Mouse (Mus musculus): Measurements from ENCODE around the gene Calhm4.
A peak's percentile ranks its signal among the peaks of the same experiment; 100 is the strongest.

The Calhm4 gene

DNA sequence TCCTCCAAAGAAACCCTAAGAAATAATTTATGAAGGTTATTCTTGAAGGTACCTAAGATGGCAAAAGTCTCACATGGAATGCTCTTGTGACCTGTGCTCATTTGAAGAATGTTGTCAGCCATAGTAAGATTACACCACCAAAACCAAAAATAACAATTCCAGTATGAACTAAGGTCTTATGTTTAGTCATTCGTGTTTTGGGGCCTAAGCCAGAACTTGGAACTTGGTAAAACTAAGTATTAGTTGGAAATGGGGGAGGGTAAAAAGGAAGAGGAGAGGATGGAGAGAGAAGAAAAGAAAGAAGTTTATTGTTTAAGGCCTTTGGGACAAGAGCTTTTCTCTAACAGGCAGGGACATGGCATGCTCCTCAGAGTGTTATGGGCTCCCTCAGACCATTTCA, 25.5 kb upstream of the Calhm4 start:
- H3K4me1 ChIP-seq (replicated peaks; ENCODE audit: low read depth, low read length): peaks cover 9% of the 10 kb centered on the region
- no peaks in the 10 kb centered on the region for H3K27me3 ChIP-seq (ENCODE audit: insufficient read depth, low read length)
- H3K9me3 ChIP-seq (ENCODE audit: low read length): no peaks in the 10 kb centered on the region
- TF ChIP-seq NANOG (IDR thresholded peaks at IDR 0.05; ENCODE audit: borderline replicate concordance, low read length) (no peak), POU5F1 (IDR thresholded peaks at IDR 0.05; ENCODE audit: borderline replicate concordance, low read length) (no peak), CTCF (conservative IDR thresholded peaks at IDR 0.05; ENCODE audit: low read length) (no peak)
- H3K4me3 ChIP-seq (replicated peaks; ENCODE audit: low read length): no peak overlapping the region
- H3K36me3 ChIP-seq (ENCODE audit: insufficient read depth, low read length): no peaks in the 10 kb centered on the region

- no peak overlapping the region for H3K4me3 ChIP-seq (replicated peaks; ENCODE audit: low read length)
- no peaks in the 10 kb centered on the region for H3K9me3 ChIP-seq (ENCODE audit: low read length)
- no peaks in the 10 kb centered on the region for H3K27me3 ChIP-seq (ENCODE audit: insufficient read depth, low read length)
- no peaks in the 10 kb centered on the region for H3K36me3 ChIP-seq (ENCODE audit: insufficient read depth, low read length)
- TF ChIP-seq CTCF (conservative IDR thresholded peaks at IDR 0.05; ENCODE audit: low read length) (no peak), NANOG (IDR thresholded peaks at IDR 0.05; ENCODE audit: borderline replicate concordance, low read length) (no peak), POU5F1 (IDR thresholded peaks at IDR 0.05; ENCODE audit: borderline replicate concordance, low read length) (no peak)
- peaks cover 9% of the 10 kb centered on the region for H3K4me1 ChIP-seq (replicated peaks; ENCODE audit: low read depth, low read length)
Measured at GRCm38 (mm10) chr10:34066591-34066990, 22.5 kb upstream of the Calhm4 start.

- H3K27me3 ChIP-seq (ENCODE audit: insufficient read depth, low read length): no peaks in the 10 kb centered on the region
- TF ChIP-seq CTCF (conservative IDR thresholded peaks at IDR 0.05; ENCODE audit: low read length) (no peak), POU5F1 (IDR thresholded peaks at IDR 0.05; ENCODE audit: borderline replicate concordance, low read length) (no peak), NANOG (IDR thresholded peaks at IDR 0.05; ENCODE audit: borderline replicate concordance, low read length) (no peak)
- no peaks in the 10 kb centered on the region for H3K4me1 ChIP-seq (replicated peaks; ENCODE audit: low read depth, low read length)
- no peak overlapping the region for H3K4me3 ChIP-seq (replicated peaks; ENCODE audit: low read length)
- no peaks in the 10 kb centered on the region for H3K9me3 ChIP-seq (ENCODE audit: low read length)
- no peaks in the 10 kb centered on the region for H3K36me3 ChIP-seq (ENCODE audit: insufficient read depth, low read length)
Measured at GRCm38 (mm10) chr10:34053987-34054386, 9.9 kb upstream of the Calhm4 start.

- TF ChIP-seq NANOG (IDR thresholded peaks at IDR 0.05; ENCODE audit: borderline replicate concordance, low read length) (no peak), POU5F1 (IDR thresholded peaks at IDR 0.05; ENCODE audit: borderline replicate concordance, low read length) (no peak), CTCF (conservative IDR thresholded peaks at IDR 0.05; ENCODE audit: low read length) (no peak)
- no peaks in the 10 kb centered on the region for H3K36me3 ChIP-seq (ENCODE audit: insufficient read depth, low read length)
- H3K4me3 ChIP-seq (replicated peaks; ENCODE audit: low read length): no peak within 1 kb of the TSS
- 0 out of 2 replicates have a peak, but pooled peaks cover 5% of the 10 kb centered on the region for H3K27me3 ChIP-seq (ENCODE audit: insufficient read depth, low read length)
- peaks cover 12% of the 10 kb centered on the region for H3K4me1 ChIP-seq (replicated peaks; ENCODE audit: low read depth, low read length)
- no peaks in the 10 kb centered on the region for H3K9me3 ChIP-seq (ENCODE audit: low read length)
Measured at GRCm38 (mm10) chr10:34037401-34037800, 6.7 kb downstream of the Calhm4 start, which contains the start of gene Trappc3l. Gene Trappc3l (plus strand): TSS chr10:34037597.

GRCm38 (mm10) chr10:34036587-34036986, 7.5 kb downstream of the Calhm4 start:
- 0 out of 2 replicates have a peak, but pooled peaks cover 5% of the 10 kb centered on the region for H3K27me3 ChIP-seq (ENCODE audit: insufficient read depth, low read length)
- TF ChIP-seq POU5F1 (IDR thresholded peaks at IDR 0.05; ENCODE audit: borderline replicate concordance, low read length) (no peak), CTCF (conservative IDR thresholded peaks at IDR 0.05; ENCODE audit: low read length) (peak; percentile 87), NANOG (IDR thresholded peaks at IDR 0.05; ENCODE audit: borderline replicate concordance, low read length) (no peak)
- no peak overlapping the region for H3K4me3 ChIP-seq (replicated peaks; ENCODE audit: low read length)
- peaks cover 12% of the 10 kb centered on the region for H3K4me1 ChIP-seq (replicated peaks; ENCODE audit: low read depth, low read length)
- no peaks in the 10 kb centered on the region for H3K36me3 ChIP-seq (ENCODE audit: insufficient read depth, low read length)
- no peaks in the 10 kb centered on the region for H3K9me3 ChIP-seq (ENCODE audit: low read length)

DNA sequence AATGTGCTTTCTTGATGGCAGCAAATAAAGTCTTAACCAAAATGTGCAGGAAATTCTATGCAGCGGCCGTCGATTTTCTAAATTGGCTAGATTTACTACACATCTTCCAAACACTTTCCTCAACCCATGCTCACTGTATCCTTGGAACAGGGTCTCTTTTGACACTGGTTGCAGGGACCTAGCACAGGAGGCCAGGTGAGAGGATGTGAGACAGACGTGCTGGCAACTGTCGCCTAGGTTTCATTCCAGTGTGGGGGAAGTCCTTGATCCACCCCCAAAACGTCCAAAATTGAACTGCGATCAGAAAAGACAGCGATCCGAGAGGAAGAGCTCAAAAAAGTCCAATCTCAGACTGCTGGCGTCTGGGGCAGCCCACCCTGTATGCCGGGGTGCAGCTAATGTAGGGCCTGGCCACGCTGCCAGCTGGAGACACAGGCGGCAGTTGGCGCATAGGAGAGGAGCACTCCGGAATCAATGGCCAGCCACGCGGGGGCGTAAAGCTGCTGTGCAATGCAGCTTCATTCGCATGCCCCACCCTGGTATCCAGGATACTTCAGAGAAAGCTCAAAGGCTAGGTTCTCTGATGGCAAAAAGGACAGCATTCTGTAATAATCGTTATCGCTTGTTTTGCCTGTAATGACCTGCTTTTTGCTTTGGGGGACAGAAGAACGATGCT, 10.3 kb downstream of the Calhm4 start:
- TF ChIP-seq POU5F1 (IDR thresholded peaks at IDR 0.05; ENCODE audit: borderline replicate concordance, low read length): no peak
- TF ChIP-seq CTCF (conservative IDR thresholded peaks at IDR 0.05; ENCODE audit: low read length): peak; percentile 29
- TF ChIP-seq NANOG (IDR thresholded peaks at IDR 0.05; ENCODE audit: borderline replicate concordance, low read length): no peak
- Histone ChIP-seq H3K27me3 (ENCODE audit: insufficient read depth, low read length) (0 out of 2 replicates have a peak, but pooled peaks cover 5% of the 10 kb centered on the region), H3K4me1 (replicated peaks; ENCODE audit: low read depth, low read length) (peaks cover 21% of the 10 kb centered on the region), H3K9me3 (ENCODE audit: low read length) (no peaks in the 10 kb centered on the region), H3K4me3 (replicated peaks; ENCODE audit: low read length) (peak overlapping the region; percentile 49), H3K36me3 (ENCODE audit: insufficient read depth, low read length) (no peaks in the 10 kb centered on the region)

DNA sequence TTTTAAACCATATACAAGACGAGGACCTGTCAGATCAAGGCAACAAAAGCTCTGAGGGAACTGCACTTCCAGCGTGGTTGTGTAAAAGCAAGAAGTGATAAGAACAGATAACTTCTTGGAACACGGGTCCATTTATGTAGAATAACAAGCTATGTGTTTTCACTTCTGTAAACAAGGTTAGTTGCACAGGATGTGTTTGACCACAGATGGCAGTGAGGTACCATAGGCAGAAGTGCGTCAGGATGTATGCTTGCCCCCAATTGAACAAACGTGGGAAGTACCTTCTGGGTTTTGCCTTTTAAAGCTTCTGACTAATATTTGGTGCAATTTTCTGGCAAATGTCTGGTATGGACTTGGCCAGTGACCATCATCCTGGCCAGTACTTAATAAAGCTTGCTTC, 13.8 kb downstream of the Calhm4 start:
- Histone ChIP-seq H3K9me3 (ENCODE audit: low read length) (no peaks in the 10 kb centered on the region), H3K4me3 (replicated peaks; ENCODE audit: low read length) (no peak overlapping the region), H3K36me3 (ENCODE audit: insufficient read depth, low read length) (no peaks in the 10 kb centered on the region), H3K4me1 (replicated peaks; ENCODE audit: low read depth, low read length) (peaks cover 21% of the 10 kb centered on the region), H3K27me3 (ENCODE audit: insufficient read depth, low read length) (0 out of 2 replicates have a peak, but pooled peaks cover 5% of the 10 kb centered on the region)
- TF ChIP-seq NANOG (IDR thresholded peaks at IDR 0.05; ENCODE audit: borderline replicate concordance, low read length) (no peak), CTCF (conservative IDR thresholded peaks at IDR 0.05; ENCODE audit: low read length) (no peak), POU5F1 (IDR thresholded peaks at IDR 0.05; ENCODE audit: borderline replicate concordance, low read length) (no peak)

GRCm38 (mm10) chr10:34019302-34020075, 24.6 kb downstream of the Calhm4 start, which contains the start of gene Rwdd1:
Gene Rwdd1 (minus strand): TSS chr10:34019624.
- H3K36me3 ChIP-seq (ENCODE audit: insufficient read depth, low read length): peaks cover 18% of the 10 kb centered on the region
- peaks cover 40% of the 10 kb centered on the region for H3K4me1 ChIP-seq (replicated peaks; ENCODE audit: low read depth, low read length)
- TF ChIP-seq POU5F1 (IDR thresholded peaks at IDR 0.05; ENCODE audit: borderline replicate concordance, low read length) (no peak), NANOG (IDR thresholded peaks at IDR 0.05; ENCODE audit: borderline replicate concordance, low read length) (no peak)
- no peaks in the 10 kb centered on the region for H3K9me3 ChIP-seq (ENCODE audit: low read length)
- H3K4me3 ChIP-seq (replicated peaks; ENCODE audit: low read length): peak within 1 kb of the TSS; percentile 95
- no peaks in the 10 kb centered on the region for H3K27me3 ChIP-seq (ENCODE audit: insufficient read depth, low read length)

Data from E14TG2a.4 (cell line).